Mouse (Mus musculus): ENCODE results near the gene Dnajc16.

Dnajc16 gene

GRCm38 (mm10) chr4:141722731-141723672 is 67.7 kb downstream of the Dnajc16 start, which contains the start of gene Ddi2:
Gene Ddi2 (minus strand): TSS chr4:141723419.
- peak; percentile 86 to 95 for DNase-seq

GRCm38 (mm10) chr4:141721961-141722360 is 68.8 kb downstream of the Dnajc16 start:
- DNase-seq, result no peak

GRCm38 (mm10) chr4:141720761-141721523 is 69.8 kb downstream of the Dnajc16 start:
- no peak for DNase-seq

- no peak for DNase-seq
Observed at GRCm38 (mm10) chr4:141719304-141719703, 71.4 kb downstream of the Dnajc16 start.

GRCm38 (mm10) chr4:141717633-141718032 is 73.1 kb downstream of the Dnajc16 start:
- no peak for DNase-seq

GRCm38 (mm10) chr4:141715027-141715426 is 75.7 kb downstream of the Dnajc16 start:
- DNase-seq, result no peak

GRCm38 (mm10) chr4:141713598-141714142 is 77.1 kb downstream of the Dnajc16 start:
- DNase-seq, result no peak

GRCm38 (mm10) chr4:141711250-141711649 is 79.5 kb downstream of the Dnajc16 start:
- DNase-seq, result no peak

Data from kidney, postnatal 25 days (tissue).